Mouse (Mus musculus): ENCODE data around the gene Psenen. TPM values are rescaled to one million over a fixed set of nuclear protein-coding genes. Genes with fewer than 3 reads are reported as not detected.

The Psenen gene
- total RNA-seq, 4 experiments from 2014 or later = 146 to 179 (median 164) TPM

DNA sequence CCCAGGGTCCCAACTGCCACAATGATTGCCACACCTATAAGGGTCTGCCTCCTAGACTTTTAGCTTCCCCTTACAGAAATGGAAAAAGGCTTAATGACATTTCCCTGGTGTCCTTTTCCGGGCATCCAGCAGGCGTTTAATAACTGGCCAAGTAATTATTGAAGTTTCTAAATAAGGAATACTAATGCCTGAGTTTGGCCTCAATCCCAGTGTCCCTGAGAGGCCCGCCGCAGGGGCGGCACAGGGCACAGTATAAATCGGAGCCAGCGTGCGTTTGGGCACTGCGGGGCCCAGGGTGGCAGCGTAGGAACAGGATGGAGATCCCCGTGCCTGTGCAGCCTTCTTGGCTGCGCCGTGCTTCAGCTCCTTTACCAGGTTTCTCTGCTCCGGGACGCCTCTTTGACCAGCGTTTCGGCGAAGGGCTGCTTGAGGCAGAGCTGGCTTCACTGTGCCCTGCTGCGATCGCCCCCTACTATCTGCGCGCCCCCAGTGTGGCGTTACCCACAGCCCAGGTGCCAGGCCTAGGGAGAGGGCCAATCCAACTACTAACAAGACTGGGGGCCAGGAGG, 10.3 kb downstream of the Psenen start:
- DNase-seq = peak; percentile 71

DNA sequence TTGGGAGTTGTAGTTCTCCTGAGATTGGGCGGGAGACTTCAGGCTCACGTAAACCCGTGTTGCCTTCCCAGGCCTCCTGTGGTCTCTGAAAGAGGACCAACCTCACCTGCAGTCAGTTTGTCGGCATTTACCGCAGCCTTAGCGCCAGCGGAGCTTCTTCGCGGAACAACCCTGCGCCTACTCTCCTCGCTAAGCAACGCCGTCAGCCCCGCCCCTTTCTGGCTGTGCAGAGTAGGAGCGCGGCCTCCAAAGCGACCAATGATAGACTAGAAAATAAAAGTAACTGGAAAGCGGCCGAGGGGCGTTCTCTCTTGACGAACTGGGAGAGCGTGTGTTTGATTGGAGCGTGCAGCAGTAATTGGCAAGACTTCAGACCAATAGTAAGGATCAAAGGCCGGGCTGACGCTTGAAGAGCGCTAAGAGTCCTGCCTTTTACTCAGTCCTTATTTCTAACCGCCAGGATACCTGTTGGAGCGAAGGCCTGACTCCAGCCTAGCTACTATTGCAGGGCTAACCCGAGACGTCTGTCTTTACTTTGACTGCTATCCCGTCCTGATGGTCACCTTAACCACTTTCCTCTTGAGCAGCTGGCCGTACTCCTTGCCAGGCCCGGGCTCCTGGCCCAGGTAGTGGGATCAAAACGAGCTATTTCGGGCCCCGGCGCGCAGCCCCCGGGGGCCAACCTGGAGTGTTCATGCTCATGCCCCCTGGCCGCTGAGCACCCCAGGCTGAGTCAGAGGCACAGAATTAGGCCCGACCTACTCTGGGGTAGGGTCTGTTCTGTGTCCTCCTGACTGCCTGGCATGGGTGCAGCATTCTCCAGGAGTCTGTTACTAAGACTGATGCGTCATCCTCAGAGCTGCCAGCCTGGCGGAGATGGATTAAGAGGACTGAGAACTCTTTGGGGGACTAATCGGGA, 11.1 kb downstream of the Psenen start, which contains the start of the genes Hspb6 and Proser3:
Gene Hspb6 (plus strand): TSS at position 77 of the 919 bp plus-strand sequence.
Gene Proser3 (minus strand): TSS at position 198 of the 919 bp plus-strand sequence.
- DNase-seq = peak; percentile 97

DNA sequence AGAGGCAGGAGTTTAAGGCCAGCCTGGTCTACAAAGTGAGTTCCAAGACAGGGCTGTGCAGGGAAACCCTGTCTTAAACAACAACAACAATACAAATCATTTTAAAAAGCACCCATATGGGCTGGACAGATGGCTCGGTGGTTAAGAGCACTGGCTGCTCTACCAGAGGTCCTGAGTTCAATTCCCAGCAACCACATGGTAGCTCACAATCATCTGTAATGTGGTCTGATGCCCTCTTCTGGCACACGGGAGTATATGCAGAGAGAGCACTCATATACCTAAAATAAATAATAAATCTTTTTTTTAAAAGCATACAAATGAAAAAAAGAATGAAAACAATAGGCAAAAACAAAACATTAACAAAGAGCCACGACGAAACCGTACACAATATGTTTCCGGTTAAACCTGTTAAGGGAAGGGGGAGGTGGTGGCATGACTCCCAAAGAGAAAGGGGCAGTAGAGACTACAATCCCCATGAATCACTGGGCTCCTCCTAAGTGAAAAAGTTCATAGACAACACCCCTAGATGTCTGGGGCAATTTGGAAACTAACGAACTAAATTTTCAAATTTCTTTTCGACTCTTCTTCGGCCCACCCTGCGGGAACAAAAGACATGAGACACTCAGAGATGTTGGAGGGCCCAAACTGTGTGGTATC, 11.9 kb downstream of the Psenen start:
- DNase-seq = no peak

DNA sequence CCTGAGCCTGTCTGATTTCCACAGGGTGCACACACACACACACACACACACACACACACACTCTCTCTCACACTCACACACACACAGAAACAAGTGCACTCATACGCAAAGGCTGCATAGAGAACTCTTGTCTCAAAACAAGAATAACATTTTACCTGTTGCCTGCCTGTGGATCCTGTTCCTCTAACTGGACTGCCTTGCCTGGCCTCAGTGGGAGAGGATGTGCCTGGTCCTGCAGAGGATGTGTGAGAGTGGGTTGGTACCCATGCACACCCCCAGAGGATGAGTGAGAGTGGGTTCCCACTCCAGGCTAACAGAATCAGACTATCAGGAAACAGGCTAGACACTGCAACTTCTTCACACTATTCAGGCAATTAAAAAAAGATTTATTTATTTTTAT, 12.8 kb downstream of the Psenen start:
- DNase-seq = no peak

DNA sequence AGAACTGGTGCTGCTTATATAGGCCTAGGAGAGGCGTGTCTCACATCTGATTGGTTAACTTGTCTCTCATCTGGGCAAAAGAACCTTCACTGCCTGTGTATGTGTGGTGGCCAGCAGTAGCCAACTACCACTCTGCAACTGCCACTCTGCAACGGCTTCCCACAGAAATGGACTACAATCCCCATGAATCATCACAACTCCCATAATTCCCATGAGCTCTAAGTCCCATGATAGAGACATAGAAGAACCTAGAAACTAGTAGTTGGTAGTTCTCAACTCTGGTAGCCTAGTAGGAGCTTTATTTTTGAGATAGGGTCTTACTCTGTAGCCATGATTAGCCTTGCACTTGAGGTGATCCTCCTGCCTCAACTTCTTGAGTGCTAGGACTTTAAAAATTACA, 13.5 kb downstream of the Psenen start:
- no peak for DNase-seq

DNA sequence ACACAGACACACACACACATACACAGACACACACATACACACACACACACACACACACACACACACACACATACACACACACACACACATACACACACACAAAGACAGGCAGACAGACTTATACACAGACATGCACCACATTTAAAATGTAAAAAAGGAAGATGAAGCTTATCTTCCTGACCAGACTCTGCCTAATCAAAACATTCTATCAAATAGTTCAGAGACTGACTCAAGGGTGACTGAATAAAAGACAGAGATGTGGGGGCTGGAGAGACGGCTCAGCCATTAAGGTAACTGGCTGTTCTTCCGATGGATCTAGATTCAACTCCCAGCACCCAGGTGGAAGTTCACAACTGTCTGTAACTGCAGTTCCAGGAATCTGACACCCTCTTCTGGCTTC, 19.1 kb downstream of the Psenen start:
- no peak for DNase-seq

DNA sequence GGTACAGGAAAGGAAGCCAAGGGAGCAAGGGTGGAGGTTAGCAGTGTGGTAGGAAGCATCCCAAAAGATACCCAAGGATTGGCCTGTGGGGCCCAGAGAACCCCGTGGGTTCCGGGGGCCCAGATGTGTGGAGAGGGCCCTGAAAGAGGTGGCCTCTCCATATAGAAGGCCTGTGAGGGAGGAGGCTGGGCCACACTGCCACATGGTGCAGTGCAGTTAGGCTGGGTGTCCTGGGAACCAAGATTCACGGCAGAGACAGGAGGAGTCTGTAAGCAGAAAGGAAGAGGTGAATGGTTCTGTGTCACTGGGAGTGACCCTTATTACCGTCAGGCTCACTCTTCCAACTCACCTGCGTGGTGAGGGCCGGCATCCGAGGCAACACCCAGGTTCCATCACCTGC, 22.9 kb downstream of the Psenen start:
- DNase-seq = no peak

DNA sequence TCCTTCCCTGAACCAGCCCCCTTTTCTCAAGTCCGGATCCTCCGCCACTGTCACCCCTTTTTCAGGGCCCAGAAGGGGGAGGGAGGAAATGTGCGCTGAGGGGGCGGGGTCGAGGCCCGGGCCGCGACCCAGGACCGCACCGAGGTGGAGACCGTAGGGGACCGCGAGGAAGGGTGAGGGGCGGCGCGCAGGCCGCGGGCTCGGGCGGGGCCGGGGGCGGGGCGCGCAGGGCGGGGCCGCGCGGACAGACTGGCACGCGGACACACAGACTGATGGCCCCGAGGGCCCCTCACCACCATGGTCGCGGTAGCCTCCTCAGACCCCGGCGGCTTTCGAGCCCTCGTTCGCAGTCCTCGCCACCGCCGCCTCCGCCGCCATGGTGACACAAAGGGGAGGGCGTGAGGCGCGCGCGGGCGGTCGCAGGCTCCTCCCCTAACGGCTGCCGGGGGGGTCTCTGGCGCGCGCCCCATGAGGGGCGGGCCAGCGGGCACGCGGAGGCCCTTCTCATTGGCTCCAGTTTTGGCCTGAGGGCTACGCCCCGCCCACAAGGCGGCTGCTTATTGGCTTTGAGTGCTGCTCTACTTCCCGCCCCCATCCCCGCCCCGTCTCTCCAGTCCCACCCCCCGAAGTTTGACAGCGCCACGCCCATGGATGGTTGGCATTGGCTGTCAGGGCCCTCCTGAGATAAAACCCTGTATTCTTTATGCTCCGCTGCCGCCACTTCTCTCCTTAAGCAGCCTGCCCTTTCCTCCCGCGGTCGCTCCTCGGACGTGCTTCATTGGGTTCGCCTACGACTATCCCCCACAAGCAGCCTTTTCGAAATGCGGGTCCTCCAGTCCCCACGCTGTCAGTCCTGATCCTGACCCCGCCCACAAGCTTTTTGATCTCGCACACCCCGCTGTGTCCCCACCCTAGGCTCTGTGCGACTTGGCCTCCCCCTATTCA, 28.5 kb downstream of the Psenen start, which contains the start of gene Arhgap33:
Gene Arhgap33 (minus strand): TSS at position 428 of the 945 bp plus-strand sequence.
- DNase-seq = peak; percentile 94

DNA sequence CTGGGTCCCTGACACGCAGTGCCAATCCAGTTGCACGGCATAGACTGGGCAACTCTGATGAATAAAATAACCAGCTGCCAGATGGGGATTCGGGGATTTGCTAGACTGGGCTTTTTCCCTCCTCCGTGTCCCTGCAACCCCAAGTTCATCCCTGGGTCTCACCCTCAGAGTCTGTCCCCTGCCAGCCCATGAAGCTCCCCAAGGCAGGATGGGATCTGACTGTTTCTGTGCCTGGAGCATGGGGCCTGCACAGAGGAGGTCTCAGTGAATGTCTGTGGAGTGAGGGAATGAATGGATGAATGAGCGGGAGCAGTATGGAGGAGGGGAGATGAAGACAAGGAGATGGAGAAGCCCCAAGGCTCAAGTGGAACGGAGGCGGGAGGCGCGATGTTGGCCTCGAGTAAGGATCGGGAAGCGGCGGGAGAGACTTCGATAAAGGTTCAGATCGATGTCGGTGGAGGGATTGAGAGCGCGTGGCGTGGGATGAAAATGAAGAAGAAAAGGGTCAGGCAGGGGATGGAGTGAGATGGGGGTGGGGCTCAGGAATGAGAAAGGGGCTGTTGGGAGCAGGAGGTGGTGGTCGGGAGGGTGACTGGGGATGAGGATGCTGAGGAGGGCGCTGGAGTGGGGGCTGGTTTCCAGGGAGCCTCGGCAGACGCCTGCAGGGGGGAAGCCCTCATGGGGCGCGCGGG, 29.3 kb downstream of the Psenen start:
- DNase-seq = peak; percentile 14

DNA sequence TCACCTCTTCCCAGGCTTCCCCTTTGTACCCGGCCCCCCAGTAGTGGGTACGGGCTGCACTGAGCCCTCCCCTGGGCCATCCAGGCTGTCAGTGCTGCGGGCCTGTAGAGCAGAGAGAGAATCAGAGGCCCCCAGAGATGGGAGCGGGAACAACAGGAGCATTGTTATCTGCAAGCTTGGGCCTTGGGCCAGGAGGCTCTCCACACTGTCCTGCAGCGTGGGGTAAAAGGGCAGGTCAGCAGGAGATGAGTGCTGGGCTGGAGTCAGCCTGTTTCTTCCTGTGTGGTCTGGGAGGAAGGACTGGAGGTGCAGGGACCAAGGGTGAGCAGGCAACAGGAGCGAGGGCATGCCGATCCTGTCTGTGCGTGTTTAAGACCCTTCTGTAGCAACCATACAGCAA, 30.5 kb downstream of the Psenen start:
- no peak for DNase-seq

DNA sequence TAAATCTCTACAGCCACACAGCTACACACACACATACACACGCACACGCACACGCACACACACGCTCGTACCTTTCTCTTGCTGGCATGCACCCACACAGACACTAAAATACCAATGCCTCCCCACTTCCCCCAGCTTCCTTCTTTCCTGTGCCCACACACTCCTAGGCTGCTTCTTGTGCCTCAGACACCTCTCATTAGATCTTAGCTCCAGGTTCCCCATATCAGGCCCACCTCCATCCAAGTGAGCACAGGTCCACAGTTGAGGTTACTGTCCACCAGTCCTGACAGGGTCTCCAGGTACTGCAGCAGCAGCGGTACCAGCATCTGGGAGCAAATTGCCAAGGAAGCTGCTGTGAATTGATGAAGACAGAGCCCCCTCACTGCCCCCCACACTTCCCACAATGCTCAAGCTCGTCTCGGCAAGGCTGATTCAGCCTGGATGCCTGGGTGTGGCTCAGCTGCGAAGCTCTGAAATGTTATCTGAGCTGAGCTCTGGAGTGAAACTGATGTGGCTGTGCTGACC, 32.1 kb downstream of the Psenen start:
- DNase-seq = no peak

DNA sequence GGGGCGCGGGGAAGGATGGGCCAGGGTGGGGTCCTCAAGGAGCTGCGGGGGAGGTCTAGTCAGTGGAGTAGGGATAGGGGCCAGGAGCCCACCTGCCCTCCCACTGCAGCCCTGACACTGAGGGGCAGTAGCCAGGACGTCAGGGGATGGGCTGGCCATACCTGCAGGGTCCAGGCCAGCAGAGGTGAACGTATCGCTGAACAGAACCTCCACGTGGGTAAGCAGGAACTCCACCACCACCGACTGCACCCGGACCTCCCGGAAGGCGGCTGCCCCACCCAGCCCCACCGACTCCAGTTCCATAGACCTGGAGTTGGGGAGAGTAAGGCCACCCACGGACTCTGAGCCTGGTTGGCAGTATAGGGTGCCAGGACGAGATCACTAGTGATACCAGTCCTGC, 36.4 kb downstream of the Psenen start:
- no peak for DNase-seq

DNA sequence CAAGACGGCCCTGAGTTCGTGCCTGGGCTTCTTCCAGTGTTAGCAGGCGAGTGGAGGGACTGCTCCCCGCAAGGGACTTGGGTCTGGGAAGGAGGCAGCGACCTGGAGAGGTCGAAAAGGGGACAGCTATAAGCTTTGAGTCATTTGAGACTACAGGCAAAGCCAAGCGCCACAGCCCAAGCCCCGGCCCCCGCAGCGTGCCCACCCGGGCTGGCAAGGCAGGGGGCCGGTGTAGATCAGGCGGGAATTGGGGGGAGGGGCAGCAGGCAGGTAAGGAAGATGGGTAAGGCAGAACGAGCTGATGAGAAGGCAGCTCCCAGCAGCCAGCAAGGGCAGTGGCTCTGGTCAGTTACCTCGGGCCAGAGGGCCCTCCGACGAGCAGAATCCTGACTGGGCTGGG, 37.0 kb downstream of the Psenen start:
- DNase-seq = no peak

DNA sequence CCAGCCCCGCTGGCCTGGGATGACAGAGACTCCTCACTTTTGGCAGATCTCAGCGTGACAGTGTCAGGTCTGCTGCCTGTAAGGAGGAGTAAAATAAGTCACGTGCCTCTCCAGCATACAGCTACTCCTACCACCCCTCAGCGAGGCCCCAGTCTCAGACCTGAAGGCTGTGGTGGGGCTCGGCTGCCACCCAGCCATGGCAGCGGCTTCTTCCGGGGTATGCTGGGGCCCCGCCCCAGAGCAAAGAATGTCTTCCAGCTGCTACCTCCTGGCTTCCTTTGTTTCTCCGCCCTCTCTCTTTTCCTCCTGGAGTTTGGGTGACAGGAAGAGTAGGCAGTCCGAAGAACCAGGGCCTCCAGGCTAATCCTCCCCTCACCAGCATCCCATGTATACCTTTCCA, 37.5 kb downstream of the Psenen start:
- DNase-seq = no peak

DNA sequence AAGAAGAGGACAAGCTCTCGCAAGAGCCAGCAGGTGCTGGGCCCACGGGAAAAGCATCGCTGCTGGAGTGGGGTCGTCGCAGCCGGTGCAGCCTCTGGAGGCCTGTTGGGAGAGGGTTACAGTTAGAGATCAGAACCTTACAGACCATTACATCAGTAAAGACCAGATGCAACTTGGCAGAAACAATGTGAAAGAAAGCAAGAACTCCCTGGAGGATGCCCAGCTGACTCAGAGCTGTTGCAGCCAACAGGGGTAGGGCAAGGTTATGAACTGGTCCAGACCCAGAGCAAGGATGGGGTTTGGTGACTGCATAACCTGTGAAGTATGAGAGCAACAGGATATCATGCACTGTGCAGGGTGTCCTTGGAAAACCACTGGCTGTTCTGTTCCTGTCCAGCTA, 38.9 kb downstream of the Psenen start:
- no peak for DNase-seq

DNA sequence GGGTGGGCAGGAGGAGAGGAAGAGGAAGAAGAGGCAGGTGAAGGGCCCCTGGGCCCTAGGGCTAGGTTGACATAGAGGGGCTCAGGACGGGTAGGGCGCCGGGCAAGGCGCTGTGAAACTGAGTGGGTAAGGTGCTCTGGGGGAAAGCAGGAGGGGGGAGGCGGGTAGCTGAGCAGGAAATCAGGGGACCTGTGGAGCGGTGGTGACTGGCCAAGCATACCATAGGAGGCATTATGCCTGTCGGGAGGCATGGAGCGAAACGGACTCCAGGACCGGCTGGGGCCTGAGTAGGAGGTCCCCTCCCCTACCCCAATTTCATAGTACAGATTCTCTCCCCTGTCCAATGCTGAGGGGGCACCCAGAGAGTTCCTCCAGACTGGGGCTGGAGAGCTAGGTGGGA, 40.6 kb downstream of the Psenen start:
- DNase-seq = no peak

DNA sequence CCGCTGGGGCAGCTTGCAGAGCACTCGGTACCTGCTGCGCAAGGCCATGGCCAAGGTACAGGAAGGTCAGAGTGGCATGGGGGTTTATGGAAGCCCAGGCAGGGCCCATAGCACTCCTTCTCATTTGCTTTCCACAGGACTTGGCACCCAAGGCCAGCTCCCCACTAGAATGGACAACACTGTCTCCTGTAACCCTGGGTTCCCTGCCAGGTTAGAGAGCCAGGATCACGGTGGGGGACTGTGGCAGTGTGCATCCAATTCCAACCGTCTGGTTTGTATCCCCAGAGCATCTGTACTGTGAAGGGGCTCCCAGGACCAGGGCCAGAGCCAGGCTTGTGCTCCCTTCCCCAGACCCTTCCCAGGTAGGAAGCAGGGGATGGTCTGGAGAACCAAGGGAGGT, 42.6 kb downstream of the Psenen start:
- DNase-seq = no peak

DNA sequence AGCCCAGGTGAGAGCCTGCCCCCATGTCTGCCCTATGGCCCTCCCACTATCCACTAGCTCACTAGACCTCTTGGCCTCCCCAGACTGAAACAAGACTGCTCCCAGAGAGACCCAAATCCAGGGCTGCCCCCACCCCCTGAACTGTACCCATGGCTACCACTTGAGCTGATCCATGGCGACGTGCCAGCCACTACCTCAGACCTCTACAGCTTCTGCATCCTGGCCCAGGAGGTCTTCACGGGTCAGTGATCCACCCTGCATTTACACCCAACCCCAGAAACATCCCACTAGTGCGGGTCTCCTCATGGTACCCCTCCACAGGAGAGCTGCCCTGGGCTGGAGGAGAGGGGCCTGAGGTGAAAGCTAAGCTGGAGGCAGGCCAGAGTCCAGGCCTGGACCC, 43.0 kb downstream of the Psenen start:
- no peak for DNase-seq

DNA sequence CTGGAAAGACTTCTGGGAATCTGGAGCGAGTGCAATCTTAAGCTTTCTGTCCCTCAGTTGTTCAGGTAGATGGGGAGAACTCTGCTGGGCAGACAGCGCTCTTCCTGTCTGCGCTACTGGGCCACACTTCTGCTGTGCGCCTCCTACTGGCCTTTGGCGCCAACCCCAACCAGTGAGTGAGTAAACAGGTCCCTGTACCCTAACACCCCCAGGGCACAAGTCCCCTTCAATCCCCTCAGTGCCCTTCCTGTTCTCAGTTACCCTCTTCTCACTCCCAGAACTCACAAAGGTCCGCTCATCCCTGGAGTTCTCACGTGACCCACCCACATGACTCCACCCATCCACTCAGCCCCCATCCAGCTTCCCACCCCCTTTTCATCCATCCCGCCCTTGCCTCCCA, 45.1 kb downstream of the Psenen start:
- no peak for DNase-seq

DNA sequence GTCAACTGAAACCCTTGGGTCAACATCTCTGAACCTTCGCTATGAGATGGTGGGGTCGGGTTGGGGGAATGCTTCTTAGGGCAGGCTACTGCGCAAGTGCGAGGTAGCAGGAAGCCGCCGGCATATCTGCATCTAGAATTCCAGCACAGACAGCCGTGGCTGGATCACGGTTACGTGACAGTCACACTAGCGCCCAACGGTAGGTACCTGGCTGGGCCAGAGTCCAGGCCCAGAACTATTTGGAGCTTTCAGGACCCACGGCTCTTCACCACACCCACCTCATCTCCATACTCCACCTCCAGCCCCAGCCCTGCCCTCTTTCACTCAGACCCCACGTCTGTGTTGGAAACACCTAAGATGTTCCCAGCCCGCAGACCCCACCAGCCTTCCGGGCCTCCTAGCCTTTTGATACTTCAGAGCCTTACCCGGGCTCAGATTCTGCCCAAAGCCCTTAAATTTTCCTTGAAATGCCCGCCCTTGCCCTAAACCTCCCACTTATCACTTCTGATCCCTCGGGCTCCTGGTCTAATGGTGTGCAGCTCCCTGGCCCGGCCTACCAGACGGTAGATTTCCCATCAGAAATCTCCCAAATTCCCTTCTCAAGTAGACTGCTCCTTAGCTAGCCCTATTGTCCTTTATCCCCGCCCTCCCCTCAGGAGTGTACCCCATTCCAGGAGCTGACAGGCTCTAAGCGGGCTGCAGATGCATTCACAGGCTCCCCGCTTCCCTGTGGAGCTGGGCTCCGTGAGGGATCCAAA, 48.2 kb downstream of the Psenen start:
- DNase-seq = no peak
